Mouse (Mus musculus): ENCODE data around the gene Ufsp1. TPM values are rescaled to one million over a fixed set of nuclear protein-coding genes. Genes with fewer than 3 reads are reported as not detected.
A peak's percentile ranks its signal among the peaks of the same experiment; 100 is the strongest.
"Not testable (repeated sequence)": the region's sequence is repeated elsewhere in the genome, so short reads cannot be mapped to it uniquely, and the experiment has no call there.

Gene Ufsp1
- 1 to 10 TPM; 8.8 to 10.0 TPM for total RNA-seq (2021)

GRCm38 (mm10) chr5:137293839-137294743 is at the start of gene Ufsp1:
Ufsp1 (plus strand) TSS chr5:137294629.
- DNase-seq = peak; percentile 97
- intact Hi-C loops (cut with DNase I) = loop anchor here (2.0 to 5.0 kb wide), 2 partner anchors 19 to 208 kb away; partner anchors contain the start of gene Pop7

- no peak for DNase-seq
- intact Hi-C loops (cut with DNase I) = no loop called here
Observed at GRCm38 (mm10) chr5:137263897-137264720, 30.3 kb upstream of the Ufsp1 start.

- intact Hi-C loops (cut with DNase I) = no loop called here
- no peak for DNase-seq
Observed at GRCm38 (mm10) chr5:137264787-137265186, 29.6 kb upstream of the Ufsp1 start.

GRCm38 (mm10) chr5:137268131-137268910 is 26.1 kb upstream of the Ufsp1 start:
- intact Hi-C loops (cut with DNase I) = no loop called here
- peak in 1 of 2 experiments; percentile 32 for DNase-seq

- DNase-seq = no peak
- intact Hi-C loops (cut with DNase I) = no loop called here
Observed at GRCm38 (mm10) chr5:137277360-137278342, 16.8 kb upstream of the Ufsp1 start.

GRCm38 (mm10) chr5:137284411-137284810 is 10.0 kb upstream of the Ufsp1 start:
- intact Hi-C loops (cut with DNase I); DNase-seq: not testable (repeated sequence)

GRCm38 (mm10) chr5:137285045-137285444 is 9.4 kb upstream of the Ufsp1 start:
- DNase-seq = peak in 1 of 2 experiments; percentile 74
- intact Hi-C loops (cut with DNase I) = no loop called here

- intact Hi-C loops (cut with DNase I) = loop anchor here (1.0 to 2.0 kb wide), 3 partner anchors 127 to 163 kb away; no protein-coding TSS in a partner anchor
- DNase-seq = no peak
Observed at GRCm38 (mm10) chr5:137285986-137286385, 8.4 kb upstream of the Ufsp1 start.

- intact Hi-C loops (cut with DNase I) = loop anchor here (1.0 to 2.0 kb wide), 3 partner anchors 127 to 164 kb away; no protein-coding TSS in a partner anchor
- DNase-seq = peak; percentile 93 to 96
Observed at GRCm38 (mm10) chr5:137286655-137287031, 7.8 kb upstream of the Ufsp1 start.

- intact Hi-C loops (cut with DNase I) = loop anchor here (2.0 kb wide), 1 partner anchor 164 kb away; no protein-coding TSS in a partner anchor
- peak in 1 of 2 experiments; percentile 42 for DNase-seq
Observed at GRCm38 (mm10) chr5:137287032-137287952, 7.1 kb upstream of the Ufsp1 start, which contains the start of gene Ache. Ache (plus strand) TSS chr5:137287519.

GRCm38 (mm10) chr5:137287953-137288743 is 6.3 kb upstream of the Ufsp1 start:
- peak in 1 of 2 experiments; percentile 41 for DNase-seq
- intact Hi-C loops (cut with DNase I) = loop anchor here (2.0 kb wide), 1 partner anchor 165 kb away; no protein-coding TSS in a partner anchor

- DNase-seq = peak; percentile 45 to 57
- intact Hi-C loops (cut with DNase I) = no loop called here
Observed at GRCm38 (mm10) chr5:137288999-137289470, 5.4 kb upstream of the Ufsp1 start.

GRCm38 (mm10) chr5:137289591-137290365 is 4.7 kb upstream of the Ufsp1 start:
- intact Hi-C loops (cut with DNase I) = loop anchor here (5.0 kb wide), 1 partner anchor 213 kb away; the partner anchor contains the start of gene Pop7
- no peak for DNase-seq

GRCm38 (mm10) chr5:137290677-137291076 is 3.8 kb upstream of the Ufsp1 start:
- intact Hi-C loops (cut with DNase I) = loop anchor here (1.0 to 5.0 kb wide), 2 partner anchors 91 to 212 kb away; partner anchors contain the start of gene Pop7
- peak; percentile 56 to 70 for DNase-seq

GRCm38 (mm10) chr5:137291381-137291926 is 3.0 kb upstream of the Ufsp1 start:
- intact Hi-C loops (cut with DNase I) = loop anchor here (1.0 to 5.0 kb wide), 2 partner anchors 90 to 211 kb away; partner anchors contain the start of gene Pop7
- DNase-seq = no peak
